Mouse (Mus musculus): ENCODE data around the gene Slc2a4.
A peak's percentile ranks its signal among the peaks of the same experiment; 100 is the strongest.

Gene Slc2a4

GRCm38 (mm10) chr11:69948066-69948762 is at the start of gene Slc2a4:
Gene Slc2a4, minus strand, starts transcription at chr11:69948188.
- DNase-seq: peak; percentile 92

DNA sequence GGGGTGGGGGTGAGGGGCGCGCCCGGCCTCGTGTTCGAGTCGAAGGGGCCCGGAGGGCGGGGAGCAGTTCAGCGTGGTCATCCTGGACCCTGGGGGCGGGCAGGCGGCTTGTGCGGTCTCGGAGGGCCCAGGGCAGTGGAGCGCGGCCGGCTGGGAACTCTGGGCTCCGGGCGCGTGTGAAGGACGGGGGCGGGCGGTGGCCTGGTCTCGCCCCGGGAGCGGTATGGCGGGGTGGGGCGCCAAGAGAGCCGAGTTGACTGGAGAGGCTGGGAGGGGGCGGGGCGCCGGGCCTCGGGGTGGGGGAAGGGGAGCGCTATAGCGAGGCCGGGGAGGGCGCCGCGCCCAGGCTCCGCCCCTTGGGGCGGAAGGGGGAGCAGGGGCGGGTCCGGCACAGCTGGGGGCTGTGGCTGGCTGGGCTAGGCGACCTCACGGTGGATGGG is 49.1 kb upstream of the Slc2a4 start:
- peak; percentile 89 for DNase-seq

GRCm38 (mm10) chr11:69996161-69997061 is 48.4 kb upstream of the Slc2a4 start:
- DNase-seq: no peak

GRCm38 (mm10) chr11:69995391-69995960 is 47.5 kb upstream of the Slc2a4 start, which contains the start of gene Phf23:
Gene Phf23, plus strand, starts transcription at chr11:69995777.
- peak; percentile 99 for DNase-seq

DNA sequence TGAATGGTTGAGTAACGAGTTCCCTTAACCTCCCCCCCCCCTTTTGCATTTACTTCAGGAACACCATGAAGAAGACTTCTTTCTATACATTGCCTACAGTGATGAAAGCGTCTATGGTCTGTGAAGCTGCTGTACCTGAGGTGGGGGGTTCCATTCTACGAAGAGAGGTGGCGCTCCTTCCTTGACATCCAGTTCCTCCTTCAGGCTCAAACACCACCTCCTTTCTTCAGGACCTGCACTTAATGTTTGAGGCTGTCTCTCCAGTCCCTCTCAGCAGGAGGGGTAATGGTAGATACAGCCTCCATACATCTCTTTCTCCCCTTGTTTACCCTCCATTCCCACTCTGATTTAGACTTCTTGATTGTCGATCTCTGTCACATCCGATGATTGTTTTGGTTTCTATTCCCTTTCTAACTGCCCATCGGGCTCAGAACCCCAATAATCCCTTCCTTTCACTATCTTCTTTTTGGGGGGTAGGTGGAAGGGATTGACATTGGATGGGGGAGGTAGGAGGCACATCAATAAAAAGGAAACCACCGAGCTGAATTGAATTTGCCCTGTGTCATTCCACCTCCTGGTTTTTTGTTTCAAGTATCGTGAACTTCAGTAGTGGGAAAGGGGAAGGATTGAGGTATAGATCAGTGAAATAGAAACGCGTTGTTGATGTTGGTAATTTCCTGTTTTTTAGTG is 46.6 kb upstream of the Slc2a4 start:
- DNase-seq: no peak

- no peak for DNase-seq
Observed at GRCm38 (mm10) chr11:69992932-69993331, 44.9 kb upstream of the Slc2a4 start.

DNA sequence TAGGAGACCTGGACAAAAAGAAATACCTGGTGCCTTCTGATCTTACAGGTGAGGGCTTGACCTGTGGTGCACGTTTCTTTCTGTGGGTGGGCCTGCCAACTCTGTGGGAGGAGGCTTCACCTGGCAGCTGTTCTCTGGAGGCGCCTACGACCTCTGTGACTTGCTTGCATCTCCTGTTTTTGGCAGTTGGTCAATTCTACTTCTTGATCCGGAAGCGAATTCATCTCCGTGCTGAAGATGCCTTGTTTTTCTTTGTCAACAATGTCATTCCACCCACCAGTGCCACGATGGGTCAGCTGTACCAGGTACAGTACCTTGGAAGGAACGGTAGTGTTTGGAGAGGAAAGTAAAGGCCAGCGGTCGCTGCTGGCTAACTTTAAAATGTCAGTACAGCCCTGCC is 44.4 kb upstream of the Slc2a4 start:
- peak; percentile 65 for DNase-seq

DNA sequence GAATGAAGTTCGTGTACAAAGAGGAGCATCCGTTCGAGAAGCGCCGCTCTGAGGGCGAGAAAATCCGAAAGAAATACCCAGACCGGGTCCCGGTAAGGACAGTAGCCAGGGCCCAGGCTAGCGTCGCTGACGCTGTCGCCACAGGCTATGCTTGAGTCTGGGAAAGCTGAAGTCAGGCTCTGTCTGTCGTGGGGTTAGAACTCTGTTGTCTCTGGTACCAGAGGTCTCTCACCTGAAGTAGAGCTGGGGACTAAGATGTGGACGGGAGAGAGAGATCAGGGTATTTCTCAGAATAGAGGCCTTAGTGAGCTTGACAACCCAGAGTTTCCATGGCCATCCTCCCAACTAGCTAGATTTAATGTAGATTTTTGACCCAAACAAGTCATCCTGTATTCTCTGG is 43.7 kb upstream of the Slc2a4 start:
- no peak for DNase-seq

DNA sequence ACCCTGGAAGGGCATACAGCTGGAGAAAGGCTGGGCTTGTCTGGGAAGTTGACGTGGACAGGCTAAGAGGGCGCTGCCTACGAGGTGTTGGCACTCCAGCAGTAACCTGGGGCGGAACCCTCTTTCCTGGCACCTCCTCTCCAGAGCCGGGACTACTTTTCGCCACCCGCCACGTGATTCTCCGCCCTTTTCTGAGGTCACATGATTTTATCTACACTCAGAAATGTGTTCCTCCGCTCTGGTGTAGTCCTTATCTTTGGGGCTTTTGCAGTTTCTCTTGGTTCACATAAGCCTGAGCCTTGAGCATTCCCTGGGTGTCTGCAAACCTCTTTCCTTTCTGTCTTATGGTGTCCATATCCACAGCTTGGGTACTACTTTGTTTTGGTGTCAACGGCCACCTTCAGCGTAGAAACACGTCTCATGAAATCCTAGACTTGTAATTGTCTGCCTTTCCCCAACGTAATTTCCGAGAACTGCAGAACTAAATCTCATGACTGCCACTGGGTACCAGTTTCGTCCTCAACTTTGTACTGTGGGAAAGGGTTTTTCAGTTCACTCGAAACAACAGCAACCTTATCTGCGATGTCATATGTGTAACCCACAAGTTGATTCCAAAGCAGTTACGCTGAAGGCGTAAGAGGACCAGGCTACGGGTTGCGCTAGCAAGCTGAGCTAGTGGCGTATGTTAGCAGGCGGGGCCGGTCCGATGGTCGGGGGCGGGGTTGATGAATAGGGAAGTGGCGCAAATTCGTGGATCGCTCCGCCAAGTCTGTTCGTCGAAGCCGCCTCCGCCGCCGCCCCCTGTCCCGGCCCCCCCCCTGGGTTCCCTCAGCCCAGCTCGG is 43.1 kb upstream of the Slc2a4 start, which contains the start of gene Gabarap:
Gene Gabarap (plus strand): TSS at position 294 of the 842 bp plus-strand sequence.
- DNase-seq: peak; percentile 98

GRCm38 (mm10) chr11:69989949-69990348 is 42.0 kb upstream of the Slc2a4 start:
- DNase-seq: no peak

DNA sequence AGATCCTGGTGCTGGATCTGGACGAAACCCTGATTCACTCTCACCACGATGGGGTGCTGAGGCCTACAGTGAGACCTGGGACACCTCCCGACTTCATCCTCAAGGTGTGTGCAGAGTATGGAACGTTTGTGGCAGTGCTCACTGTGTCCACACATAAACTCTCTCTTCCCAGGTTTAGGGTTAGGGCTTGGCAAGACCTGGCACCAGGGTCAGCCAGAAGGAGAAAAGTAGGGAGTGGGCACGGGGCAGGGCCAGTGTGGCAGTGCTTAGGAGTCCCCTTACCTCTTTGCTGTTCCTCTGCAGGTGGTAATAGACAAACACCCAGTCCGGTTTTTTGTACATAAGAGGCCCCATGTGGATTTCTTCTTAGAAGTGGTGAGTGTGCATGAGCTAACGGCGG is 36.4 kb upstream of the Slc2a4 start:
- no peak for DNase-seq

DNA sequence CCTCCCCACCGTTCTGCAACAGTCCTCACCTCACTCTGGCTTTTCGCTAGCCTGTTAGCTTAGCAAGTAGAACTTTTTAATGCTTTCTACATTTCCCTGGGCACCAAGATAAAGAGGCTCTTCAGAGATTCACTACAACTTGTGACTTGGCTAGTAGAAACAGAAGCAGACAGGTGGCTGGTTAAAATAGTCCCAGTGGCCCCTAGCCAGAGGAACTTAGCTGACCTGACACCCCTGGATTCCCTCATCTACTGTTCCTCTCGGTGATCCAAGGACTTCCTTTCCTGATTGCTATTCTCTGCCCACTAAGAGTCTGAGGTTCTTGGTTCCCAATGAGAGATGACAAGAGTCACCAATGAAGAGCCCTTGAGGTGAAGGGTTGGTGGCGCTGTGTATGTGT is 35.4 kb upstream of the Slc2a4 start:
- no peak for DNase-seq

DNA sequence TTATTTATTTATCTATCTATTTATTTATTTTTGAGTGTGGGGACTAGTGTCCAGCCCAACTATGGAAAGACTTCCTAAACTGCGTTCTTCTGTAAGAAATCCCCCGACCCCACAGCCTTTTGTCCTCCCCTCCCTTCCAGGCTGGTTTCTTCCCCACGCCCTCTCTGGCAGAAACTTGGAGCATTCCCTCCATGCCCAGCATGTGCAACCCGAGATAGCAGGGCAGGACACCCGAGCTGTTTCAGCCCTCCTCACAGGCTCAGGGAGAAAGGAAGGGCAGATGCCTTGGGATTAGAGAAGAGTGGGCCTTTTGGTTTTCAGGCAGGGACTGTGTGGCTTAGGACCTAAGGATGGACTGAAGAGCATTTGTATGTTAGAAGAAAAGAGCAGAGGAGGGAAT is 34.9 kb upstream of the Slc2a4 start:
- no peak for DNase-seq

DNA sequence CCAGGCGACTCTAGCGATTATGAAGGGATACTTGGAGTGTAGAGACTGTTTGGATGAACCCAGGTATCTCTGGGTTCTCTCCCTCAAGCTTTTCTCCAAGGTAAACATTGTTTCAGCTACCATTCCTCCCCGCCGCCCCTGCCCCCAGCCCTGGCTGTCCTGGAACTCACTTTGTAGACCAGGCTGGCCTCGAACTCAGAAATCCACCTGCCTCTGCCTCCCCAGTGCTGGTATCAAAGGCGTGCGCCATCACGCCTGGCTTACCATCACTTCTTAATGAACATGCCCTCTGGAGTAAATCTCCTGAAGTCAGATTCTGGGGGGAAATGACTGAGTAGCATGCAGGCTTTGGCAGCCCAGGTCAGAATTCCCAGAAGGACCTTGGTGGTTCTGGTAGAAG is 34.2 kb upstream of the Slc2a4 start, which contains the start of gene Elp5:
Gene Elp5 (minus strand): TSS at position 293 of the 400 bp plus-strand sequence.
- DNase-seq: no peak

GRCm38 (mm10) chr11:69981141-69981762 is 33.3 kb upstream of the Slc2a4 start, which contains the start of gene Ctdnep1:
Gene Ctdnep1, plus strand, starts transcription at chr11:69981156.
- DNase-seq: no peak

GRCm38 (mm10) chr11:69980196-69981140 is 32.5 kb upstream of the Slc2a4 start:
- peak; percentile 100 for DNase-seq

DNA sequence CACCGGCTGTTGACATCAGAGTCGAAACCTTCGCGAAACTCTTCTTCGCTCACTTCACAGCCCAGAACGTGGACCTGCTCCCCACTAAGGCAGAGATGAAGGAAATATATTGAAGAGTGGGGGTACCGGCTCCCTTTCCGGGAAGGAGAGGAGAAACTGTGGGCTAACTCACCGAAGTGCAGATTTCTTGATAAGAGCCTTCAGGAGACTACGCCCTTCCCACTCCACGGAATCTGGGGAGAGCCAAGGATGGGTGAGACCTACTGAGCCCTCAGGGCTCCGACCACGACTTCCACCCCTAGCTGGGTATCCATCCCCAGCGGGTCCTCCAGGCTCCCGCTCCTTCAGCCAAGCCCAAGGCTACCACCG is 31.8 kb upstream of the Slc2a4 start:
- DNase-seq: no peak

- no peak for DNase-seq
Observed at GRCm38 (mm10) chr11:69976271-69976670, 28.3 kb upstream of the Slc2a4 start.

GRCm38 (mm10) chr11:69974907-69975306 is 26.9 kb upstream of the Slc2a4 start:
- no peak for DNase-seq

- DNase-seq: no peak
Observed at GRCm38 (mm10) chr11:69970775-69971174, 22.8 kb upstream of the Slc2a4 start.
